Mouse (Mus musculus) gastrocnemius, postnatal 25 days (tissue): ENCODE results near the gene AY358078. TPM values are rescaled to one million over a fixed set of nuclear protein-coding genes. Genes with fewer than 3 reads are reported as not detected.
"Not testable (repeated sequence)": the region's sequence is repeated elsewhere in the genome, so short reads cannot be mapped to it uniquely, and the experiment has no call there.

Experiments
- DNase-seq: peaks from one replicate; pipeline ENCODE4 v3.0.0; 2022
- long read RNA-seq, 2 experiments: library from polyadenylated mRNA; stranded (forward); transcript quantifications; one replicate each; pipeline ENCODE4 v2.0.0; 2021
- total RNA-seq, 2 experiments: library from RNA; stranded (reverse); gene quantifications; 1 replicate in 1 of 2; 2 replicates in 1 of 2; pipeline ENCODE4 v1.2.3; 2021

The AY358078 gene
- not detected for total RNA-seq
- long read RNA-seq, experiment 1, result 0 reads
- long read RNA-seq, experiment 2, result 0 reads

DNA sequence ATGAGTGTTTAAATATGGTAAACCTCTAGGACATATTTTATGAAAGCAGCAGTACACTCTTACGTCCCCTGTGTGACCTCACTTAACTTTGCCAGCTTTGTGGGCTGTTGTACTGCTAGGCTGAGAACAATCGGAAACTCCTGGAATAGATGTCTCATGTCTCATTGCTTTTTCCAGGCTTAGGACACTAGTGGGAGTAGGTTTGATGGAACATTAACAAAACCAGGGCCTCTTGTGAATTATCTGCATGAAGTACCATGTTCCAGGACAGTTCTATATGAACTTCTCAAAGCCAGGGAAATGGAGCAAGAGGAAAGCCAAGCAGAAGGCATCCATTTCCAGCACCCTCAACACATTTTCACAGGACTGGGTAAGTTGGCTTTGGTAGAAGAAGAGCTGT lies at the start of gene AY358078:
AY358078 (plus strand) TSS at position 301 of the 400 bp plus-strand sequence.
- DNase-seq, result no peak

DNA sequence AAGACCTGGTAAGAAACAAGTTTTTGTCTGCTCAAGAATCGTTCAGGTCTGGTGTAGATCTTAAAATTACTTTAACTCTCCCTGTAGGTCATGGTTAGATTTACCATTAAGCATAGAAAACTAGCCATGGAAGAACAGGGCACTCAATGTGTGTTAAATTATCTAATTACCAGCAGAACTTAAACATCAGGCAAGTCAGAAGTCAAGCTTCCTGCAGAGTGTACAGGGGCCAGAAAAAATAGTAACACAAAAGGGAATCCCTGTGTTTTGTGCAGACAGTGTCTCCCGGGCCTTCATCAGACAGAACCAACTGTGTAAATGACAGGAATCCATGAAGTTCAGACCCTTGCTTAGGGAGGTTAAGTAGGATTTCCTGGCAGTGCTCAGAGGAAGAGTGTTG lies 43.9 kb upstream of the AY358078 start:
- DNase-seq, result no peak

DNA sequence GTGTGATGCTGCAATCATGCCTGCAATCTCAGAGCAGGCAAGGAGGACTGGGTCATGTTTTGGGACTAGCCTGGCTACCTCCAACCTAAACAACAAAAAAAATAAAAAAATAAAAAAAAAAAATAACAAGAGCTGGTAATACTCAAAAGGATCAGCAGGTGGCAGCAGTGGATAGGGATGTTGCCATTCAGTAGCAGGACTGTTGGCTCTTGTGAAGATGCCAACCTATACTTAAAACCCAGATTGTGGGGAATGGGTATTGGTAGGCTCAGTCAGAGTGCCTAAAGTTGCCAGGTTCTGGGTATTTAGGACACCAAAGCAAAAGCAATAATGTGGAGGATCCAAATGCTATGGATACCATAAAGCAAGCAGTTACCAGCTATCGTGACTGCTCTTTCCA lies 28.5 kb upstream of the AY358078 start:
- not testable (repeated sequence) for DNase-seq

DNA sequence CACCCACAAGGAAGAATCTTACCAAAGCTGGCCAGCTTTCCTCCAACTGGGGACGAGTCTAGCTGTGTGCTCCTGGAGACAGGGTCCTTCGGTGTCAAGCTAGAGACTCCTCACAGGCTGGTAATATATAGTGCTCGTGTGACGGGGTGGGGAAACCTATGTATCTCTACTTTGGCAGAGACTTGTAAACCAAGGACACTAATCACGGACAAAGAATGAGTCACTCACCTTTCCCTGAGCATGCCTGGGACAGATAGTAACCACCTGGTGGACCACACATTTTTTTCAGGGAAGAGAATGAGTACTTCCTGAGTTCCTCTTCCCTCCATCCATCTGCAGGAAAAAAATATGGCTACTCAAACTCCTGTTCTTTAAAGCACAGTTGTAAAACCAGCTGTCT lies 26.4 kb upstream of the AY358078 start, which contains the start of gene Ang4:
Ang4 (minus strand) TSS at position 101 of the 400 bp plus-strand sequence.
- no peak for DNase-seq

DNA sequence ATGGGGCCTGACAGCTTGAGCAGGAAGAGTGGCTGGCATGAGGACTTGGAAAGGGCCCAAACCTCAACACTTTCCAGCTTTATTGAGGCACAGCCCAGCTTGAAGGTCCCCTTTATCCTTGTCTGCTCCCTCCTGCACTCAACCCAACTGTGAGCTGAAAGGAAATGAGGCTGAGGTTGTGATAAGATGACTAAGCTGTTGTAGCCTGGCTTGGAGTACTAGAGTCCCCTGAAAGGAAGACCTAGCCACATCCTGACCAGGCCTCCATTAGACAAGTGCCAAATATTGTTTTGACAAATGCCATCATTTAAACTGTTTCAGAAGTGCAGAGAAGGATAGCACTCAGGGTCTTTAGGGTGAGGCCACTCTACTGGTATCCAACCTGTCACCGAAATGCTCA lies 22.1 kb upstream of the AY358078 start:
- DNase-seq, result no peak

DNA sequence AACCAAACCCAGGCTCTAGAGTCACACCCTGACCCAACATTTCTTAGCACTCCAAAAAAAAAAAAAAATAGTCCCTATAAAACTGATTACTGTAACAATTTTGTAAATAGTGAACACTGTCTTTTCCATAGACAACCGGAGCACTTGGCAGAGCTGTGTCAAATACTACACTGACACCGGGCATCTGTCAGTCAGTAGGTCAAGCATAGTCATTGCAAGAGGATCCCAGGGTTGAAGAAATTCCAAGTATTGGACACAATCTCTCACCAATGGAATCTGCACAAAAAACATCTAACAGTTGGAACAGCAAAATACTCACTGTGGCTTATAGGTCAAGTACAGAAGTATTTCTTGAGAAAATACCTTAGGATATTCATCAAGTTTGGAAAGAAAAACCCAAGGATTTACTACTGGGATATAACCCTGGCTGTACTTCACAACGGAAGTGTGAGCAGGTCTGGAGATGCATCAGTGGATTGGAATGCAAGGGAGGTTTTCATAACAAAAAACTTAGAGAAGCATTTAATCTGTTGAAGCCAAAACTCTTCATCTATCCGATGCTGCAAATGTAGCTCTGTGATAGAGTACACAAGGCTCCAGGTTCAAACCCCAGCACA lies 20.9 kb upstream of the AY358078 start:
- DNase-seq, result no peak

DNA sequence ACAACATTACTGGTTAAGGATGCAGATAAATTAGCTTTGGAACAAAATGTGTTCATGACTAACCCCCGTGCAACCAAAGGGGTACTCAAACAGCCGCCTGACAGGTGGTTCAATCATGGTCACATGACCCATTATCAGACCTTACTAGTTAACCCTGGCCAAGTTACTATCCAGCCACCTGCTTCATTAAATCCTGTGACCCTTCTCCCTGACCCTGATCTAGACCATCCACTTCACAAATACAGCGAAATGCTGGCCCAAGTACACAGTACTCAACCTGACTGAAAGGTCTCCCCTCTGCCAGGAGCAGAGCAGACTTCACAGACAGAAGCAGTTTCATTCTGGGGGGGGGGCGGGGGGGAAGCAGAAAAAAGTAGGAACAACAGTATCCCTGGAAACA lies 13.5 kb upstream of the AY358078 start:
- DNase-seq, result no peak

DNA sequence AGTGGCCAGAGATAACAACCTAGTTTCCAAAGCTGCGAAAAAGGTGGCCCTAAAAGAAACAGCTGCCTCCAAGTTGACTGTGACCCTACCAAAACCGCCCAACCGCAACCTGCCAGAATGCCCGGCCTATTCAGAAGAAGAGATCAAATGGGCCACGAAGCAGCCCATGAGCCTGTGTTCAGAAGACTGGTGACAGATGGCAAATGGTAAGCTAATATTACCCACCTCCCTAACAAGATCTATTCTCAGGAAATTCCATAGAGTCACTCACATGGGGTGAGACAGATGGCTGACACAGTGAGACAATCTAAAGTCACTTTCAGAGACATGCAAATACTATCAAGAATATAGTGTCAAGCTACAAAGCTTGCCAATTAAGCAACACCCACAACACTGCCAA lies 12.8 kb upstream of the AY358078 start:
- DNase-seq, result no peak

DNA sequence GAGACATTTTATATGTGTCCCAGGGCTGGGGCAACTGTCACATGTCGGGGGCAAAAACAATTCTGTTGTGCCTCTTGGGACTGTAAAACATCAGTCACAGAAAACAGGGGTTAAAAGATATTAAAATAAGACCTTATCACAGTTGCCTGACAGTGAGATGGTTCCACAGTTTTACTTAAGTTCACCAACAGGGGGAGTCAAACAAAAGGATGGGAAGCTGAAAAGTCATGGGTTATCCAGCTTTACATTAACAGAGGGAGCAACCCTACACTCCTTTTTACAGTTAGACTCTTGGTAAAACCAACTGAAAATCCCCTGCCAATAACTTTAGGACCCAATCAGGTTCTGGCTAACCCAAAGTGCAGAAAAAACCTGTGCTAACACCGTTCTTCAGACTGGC lies 10.7 kb upstream of the AY358078 start:
- no peak for DNase-seq

DNA sequence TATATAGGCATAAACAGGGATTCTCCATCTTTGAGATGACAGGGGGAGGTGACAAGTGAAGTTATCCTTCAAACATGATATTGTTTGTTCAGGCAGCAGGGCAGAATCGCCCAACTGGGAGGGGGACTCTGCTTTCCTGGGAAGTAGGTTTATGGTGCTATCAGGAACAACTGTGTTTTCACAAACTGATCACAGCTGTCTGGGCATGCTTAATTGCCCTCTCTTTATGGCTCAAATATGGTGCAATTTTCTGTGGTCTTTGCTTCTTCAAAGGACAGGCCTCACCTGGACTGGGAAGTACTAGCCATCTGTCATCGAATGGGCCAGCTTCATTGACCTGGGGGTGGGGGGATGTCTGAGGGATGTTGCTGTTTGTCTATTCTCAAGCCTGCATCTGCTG lies 5.7 kb upstream of the AY358078 start:
- no peak for DNase-seq

DNA sequence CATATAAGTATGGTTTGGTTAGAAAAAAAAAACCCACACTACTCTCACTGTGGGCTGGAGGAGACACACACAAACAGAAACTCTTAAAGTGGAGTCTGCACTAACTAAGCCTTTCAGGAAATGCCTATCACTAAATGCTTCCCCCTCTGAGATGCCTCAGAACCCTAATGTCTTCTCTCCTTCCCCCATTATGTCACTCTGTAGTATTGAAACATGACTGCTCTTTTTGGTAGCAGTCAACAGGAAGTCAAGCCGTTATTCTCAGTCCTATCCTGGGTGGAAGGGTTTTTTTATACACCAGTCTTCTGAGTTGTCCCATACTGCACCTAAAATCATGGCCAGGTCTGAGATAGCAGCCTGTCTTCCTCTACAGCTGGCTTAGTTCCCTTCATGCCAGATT lies 26.8 kb downstream of the AY358078 start:
- DNase-seq, result no peak

DNA sequence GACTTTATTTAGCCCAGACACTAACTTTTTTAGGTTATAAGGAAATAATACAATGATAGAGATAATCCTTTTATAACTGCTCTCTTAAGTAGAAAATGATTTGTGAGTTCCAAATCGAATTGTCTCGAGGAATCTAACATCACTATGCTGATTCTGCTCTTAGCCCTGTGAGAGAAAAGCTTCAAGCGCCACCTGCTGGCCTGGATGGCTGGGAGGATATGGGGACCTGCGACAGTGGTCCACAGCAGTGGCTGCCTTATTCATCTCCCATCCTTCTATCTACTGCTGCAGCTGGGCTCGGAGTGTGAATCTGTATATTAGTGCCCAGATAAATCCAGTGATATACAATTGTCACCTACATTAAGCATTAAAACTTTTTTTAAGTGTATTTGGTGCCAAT lies 28.0 kb downstream of the AY358078 start:
- not testable (repeated sequence) for DNase-seq

DNA sequence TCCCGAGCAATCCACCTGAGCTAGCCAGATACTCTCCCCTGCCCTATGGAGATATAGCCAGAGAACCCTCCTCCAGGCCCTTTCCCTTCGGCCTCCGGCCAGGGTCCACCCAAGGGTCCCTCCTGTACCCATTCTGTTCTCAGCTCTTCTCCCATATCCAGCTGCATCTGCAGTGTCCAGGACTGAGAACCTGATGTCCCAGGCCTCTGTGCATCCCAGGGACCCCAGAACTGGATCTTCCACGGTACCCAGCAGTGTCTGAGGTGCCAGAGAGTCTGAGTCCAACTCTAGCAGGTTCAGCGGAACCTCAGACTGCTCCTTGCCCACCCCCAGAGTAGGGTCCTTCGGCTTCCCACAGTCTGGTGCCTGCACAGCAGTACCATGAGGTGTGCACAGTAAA lies 29.3 kb downstream of the AY358078 start:
- DNase-seq, result no peak

DNA sequence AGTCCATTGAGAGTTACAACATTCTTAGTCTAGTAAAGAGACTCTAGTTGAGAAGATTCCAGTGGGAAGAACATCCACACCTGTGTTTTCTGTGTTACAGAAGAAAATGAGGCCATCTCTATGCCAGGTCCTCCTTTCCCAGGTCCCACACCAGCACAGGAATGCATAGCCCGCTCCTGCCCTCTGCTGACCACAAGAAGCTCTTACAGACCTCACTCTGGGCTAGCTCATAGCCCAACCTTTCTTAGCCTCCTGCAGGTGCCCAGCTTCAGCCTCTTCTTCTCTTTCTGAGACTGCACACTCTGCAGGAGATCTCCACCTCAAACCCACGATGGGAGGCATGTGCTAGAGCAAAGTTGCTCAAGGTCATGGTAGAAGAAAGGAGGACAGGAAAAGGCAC lies 38.6 kb downstream of the AY358078 start:
- DNase-seq, result not testable (repeated sequence)

DNA sequence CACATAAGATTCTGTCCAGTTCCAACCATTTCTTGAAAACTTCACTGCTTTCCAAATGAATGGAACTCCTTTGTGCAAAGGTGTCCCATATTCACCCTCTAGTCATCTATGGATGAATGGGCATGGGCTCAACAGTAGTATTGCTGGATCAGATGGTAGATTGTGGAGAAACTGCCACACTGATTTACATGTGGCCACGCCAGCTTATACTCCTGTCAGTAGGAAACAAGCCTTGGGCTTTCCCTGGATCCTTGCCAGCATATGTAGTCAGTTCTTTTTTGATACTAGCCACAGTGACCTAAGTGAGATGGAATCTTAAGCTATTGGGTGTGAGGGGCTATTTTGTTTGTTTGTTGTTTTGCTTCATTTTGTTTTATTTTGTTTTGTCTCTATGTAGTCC lies 42.4 kb downstream of the AY358078 start:
- no peak for DNase-seq

DNA sequence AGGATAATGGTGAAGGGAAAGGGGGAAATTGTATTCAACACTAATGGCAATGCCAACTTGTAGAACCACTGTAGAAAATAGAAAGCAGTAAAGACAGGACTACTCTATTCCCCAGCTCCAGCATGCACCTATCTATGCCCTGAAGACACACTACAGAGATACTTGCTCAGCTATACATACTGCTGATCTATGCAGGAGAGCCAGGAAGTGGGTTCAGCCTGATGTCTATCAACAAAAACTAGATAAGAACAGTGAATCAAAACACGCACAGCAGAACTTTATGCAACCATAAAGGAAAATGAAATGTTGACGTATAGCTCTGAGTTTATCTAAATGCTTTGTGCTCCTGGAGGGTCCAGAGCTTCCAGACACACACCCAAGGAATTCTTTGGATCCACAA lies 42.9 kb downstream of the AY358078 start:
- DNase-seq, result no peak

DNA sequence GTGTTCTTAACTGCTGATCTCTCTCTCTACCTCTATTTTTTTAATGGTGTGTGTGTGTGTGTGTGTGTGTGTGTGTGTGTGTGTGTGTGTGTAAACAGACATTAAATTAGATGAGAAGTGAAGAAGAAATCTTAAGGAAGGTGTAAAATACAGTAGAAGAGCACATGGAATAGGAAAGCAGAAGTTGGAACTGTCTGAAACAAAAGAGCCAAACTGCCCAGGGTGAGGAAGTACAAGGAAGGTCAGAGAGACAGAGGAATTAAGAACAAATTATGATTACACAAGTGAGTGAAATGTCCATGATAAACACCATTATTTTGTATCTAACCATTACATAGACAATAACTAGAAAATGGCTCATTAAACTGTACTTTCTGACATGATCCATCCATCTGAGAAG lies 44.0 kb downstream of the AY358078 start:
- DNase-seq, result no peak

DNA sequence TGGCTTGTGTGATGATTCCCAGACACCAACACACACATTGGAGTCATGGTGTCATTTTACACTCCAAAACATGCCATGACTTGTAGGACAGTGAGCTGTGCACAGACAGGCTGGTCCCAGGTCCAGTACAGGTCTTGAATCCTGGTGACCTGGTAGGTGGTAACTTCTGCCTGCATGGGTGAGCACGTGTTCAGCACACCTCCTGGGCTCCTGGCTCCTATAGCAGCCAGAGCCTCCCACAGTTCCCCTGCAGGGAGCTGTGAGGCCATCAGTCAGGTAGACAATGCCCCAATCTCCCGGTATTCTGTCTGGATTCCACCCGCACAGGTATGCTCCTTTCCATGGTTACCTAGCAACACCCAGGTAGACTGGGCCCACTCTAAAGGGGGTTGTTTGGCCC lies 46.7 kb downstream of the AY358078 start:
- no peak for DNase-seq

DNA sequence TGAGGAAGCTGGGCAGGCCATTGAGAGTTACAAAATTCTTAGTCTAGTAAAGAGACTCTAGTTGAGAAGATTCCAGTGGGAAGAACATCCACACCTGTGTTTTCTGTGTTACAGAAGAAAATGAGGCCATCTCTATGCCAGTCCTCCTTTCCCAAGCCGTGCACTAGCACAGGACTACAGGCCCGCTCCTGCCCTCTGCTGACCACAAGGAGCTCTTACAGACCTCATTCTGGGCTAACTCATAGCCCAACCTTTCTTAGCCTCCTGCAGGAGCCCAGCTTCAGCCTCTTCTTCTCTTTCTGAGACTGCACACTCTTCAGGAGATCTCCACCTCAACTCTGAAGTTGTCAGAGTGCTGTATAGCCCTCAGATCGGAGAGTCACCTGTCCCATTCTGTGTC lies 51.2 kb downstream of the AY358078 start:
- DNase-seq, result not testable (repeated sequence)

DNA sequence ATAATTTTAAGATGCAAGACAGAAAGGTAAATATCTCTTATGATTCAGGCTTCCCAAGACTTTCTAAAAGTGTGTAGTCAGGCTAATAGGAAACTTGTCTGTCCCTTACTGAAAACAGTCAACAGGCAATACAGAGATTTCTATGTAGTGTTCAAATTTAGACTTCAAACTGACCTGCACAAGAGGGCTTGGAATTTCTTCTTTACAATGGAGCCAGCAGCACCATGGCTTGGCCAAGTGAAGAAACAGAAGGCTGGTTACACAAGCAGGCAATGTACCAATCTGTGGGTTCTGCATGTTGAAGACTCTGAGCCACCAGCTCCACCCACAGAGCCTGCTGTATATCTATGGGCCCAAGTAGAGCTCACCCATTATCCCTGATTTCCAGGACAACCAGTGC lies 53.6 kb downstream of the AY358078 start, which contains the start of gene Ear6:
Ear6 (plus strand) TSS at position 301 of the 400 bp plus-strand sequence.
- DNase-seq, result no peak

DNA sequence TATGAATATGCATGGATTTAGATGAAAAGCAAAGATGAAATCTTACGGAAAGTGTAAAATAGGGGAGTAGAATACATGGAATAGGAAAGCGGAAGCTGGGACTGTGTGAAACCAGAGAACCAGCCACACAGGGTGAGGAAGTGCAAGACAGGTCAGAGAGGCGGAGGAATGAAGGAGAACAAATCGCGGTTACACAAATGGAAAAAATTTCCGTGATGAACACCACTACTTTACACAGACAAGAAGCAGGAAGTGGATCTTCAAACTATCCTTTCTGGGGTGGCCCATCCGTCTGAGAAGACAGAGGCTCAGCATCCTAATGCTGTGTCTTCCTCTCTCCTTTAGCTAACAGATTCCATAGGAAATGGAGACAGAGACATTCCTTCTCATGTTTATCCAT lies 55.4 kb downstream of the AY358078 start:
- DNase-seq, result not testable (repeated sequence)

DNA sequence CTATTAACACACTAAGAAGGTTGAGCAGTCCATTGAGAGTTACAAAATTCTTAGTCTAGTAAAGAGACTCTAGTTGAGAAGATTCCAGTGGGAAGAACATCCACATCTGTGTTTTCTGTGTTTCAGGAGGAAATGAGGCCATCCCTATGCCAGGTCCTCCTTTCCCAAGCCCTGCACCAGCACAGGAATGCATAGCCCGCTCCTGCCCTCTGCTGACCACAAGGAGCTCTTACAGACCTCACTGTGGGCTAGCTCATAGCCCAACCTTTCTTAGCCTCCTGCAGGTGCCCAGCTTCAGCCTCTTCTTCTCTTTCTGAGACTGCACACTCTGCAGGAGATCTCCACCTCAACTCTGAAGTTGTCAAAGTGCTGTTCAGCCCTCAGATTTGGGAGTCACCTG lies 63.8 kb downstream of the AY358078 start:
- not testable (repeated sequence) for DNase-seq

DNA sequence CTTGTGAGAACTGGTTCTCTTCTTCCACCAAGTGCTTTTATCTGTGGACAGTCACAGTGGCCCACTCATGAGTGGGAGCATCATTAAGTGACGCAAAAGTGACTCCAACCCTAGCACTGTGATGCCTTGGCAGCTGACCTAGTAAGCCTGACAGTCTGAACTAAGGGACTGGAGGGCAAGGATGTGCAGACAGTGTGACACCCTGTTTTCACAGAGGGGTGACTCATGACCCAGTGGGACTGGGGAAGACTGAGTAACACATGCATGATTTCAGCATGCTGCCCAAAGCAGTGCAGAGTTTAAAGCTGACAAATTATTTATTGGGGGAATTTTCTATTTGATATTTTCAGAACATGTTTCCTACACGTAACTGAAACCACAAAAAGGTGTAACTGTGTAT lies 70.9 kb downstream of the AY358078 start:
- DNase-seq, result no peak

DNA sequence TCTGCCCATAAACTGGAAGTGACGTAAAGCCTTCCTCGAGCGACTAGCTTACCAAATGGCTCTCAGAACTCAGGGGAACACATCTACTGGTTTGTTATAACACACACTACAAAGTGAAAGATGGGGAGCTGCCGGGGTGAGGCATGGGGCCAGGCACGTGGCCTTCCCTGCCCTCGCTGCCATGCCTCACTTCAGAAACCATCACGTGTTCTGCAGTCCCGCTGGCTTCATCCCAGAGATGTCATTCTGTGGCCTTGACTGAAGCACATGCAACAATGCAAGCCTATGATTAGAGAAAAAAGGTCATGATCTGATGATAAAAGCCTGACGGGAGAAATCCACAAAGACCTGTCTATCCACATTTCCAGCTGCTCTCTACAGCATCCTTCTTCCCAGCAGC lies 71.9 kb downstream of the AY358078 start:
- DNase-seq, result no peak
